Mouse (Mus musculus) thymus, postnatal 10 days (tissue): Measurements from ENCODE around the gene Prrc2c.
"Not testable (repeated sequence)": the region's sequence is repeated elsewhere in the genome, so short reads cannot be mapped to it uniquely, and the experiment has no call there.

Source experiments
- DNase-seq, 2 experiments: peaks; one replicate each; pipeline ENCODE4 v3.0.0; 2021; ENCODE audit warnings: low spot score in 2 of 2

The Prrc2c gene

DNA sequence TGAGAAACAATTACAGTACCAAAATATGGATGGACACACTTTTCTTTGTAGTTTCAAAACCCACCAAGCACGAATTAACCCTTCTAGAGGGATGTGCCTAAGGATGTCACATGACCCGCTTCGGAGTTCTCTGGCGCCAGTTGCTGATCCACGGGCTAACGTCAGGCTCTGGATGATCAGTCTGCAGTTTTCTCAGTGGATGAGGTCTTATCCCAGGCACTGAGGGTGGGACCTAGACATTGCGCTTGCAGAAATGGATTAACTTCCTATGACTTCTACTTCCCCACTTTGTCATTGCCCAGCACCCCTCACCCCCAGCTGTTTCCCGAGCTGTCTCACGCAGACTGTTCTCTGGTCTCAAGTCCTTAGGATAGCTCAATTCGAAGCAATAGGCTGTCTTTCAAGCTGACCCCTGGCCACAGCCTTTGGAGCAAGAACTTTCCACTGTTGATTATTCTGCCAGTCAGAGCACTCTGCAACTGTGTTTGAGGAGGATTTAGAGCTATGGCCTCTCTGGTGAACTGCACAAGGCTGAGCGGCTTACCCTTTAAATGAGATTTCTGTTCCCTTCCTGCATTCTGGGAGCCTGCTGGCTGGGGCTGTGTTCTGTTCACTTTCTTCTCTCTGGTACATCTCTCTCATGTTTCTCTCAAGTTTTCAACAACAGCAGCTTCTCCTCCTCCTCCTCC, 74.7 kb downstream of the Prrc2c start:
- DNase-seq: no peak

DNA sequence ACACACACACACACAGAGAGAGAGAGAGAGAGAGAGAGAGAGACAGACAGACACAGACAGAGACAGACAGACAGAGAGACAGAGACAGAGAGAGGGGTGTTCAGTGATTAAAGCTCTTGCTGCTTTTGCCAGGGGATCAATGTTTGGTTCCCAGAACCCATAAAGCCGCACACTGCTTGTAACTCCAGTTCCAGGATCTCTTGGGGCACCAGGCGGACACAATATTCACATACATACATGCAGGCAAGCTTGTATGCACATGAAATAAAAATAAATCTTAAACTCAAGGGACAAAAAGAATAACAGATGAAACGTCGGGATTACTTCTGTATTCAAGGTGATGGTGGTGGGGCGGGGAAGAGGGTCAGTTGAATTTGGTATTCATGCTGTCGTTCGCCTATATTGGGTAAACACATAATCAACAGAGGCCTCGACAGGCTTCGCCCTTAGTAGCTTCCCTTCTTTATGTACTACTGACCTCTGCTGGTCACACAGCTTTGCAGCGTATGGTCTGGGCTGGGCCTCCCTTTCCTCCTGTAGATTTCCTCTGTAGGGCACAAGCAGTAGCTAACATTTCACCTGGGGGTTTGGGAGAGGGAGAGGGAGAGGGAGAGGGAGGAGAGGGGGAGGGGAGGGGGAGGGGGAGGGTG, 75.4 kb downstream of the Prrc2c start:
- DNase-seq: peak; percentile 48 to 74

DNA sequence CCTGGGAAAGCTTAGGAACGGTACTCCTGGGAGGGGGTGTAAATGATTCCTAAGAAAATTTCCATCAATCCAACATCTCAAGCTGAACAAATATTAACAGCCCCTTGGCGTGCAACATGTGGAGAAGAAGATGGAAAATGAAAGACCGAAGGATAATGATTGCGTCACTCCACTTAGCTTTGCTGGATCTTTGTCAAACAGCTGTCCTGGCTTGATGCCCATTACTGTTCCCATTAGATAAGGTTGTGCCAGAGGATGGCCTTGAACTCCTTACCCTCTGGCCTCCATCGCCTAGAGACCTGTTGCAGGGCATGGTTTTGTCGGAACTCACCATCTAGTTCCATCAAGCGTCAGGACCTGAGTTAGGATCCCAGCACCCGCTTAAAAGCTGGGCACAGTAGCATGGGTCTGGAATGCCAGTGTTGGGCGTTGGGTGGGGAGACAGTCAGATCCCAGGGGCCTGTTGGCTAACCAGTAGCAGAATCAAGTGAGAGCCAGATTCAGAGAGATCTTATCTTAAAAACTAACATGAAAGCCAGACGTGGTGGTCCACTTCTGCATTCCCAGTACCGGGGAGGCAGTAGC, 80.0 kb downstream of the Prrc2c start:
- no peak for DNase-seq

DNA sequence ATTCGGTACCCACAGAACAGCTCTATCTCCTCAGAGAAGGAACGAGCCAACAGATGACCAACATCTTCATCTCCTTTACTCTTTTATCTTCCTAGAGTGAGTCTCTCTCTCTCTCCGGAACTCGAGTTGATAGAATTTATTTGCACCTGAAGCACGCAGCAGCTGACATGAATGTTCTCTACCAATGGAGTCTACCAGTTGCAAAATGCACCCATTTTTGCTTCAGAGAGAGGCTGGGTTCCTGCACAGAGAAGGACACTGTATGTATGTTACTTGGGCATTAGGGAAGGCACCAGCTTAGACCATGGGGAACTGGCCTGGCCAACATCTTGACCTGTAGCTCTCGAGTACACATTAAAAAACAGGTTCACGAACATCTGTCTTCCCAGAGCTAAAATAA, 82.2 kb downstream of the Prrc2c start, which contains the start of gene Myocos:
TSS of gene Myocos (minus strand) at position 101 of the 400 bp plus-strand sequence.
- no peak for DNase-seq

DNA sequence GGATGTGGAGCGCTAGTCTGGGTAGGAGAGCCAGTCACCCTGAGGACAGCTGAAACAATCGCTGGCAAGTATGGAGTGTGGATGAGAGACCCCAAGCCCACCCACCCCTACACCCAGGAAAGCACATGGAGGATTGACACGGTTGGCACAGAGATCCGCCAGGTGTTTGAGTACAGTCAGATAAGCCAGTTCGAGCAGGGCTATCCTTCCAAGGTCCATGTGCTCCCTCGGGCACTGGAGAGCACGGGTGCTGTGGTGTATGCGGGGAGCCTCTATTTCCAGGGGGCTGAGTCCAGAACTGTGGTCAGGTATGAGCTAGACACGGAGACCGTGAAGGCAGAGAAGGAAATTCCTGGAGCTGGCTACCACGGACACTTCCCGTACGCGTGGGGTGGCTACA, 91.9 kb downstream of the Prrc2c start:
- DNase-seq: no peak

DNA sequence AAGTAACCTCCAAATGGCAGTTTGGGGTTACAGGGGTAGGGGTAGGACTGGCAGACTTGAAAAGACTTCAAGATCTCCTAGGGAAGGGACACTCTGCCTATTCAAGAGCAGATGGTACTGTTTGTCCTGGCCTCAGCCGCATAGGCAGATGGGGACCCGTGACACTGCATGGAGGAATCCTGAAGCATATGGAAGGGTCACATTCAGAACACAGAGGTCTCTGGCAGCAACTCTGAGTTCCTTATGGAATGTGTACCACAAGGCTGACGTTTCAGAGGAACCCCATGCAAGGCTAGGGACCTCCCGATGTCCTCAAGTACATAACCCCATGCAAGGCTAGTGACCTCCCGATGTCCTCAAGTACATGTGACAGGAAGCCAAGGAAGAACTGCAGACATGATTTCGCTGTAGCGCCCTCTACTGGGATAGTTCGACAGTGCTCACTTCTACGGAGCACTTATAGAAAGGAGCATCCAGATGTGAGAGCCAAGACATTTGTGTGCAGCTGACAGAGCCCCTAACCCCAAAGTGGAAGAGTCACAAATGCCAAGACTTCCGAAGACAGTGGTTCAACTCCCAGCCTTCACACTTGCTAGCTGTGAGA, 94.2 kb downstream of the Prrc2c start:
- DNase-seq: peak in 1 of 2 experiments; percentile 36

DNA sequence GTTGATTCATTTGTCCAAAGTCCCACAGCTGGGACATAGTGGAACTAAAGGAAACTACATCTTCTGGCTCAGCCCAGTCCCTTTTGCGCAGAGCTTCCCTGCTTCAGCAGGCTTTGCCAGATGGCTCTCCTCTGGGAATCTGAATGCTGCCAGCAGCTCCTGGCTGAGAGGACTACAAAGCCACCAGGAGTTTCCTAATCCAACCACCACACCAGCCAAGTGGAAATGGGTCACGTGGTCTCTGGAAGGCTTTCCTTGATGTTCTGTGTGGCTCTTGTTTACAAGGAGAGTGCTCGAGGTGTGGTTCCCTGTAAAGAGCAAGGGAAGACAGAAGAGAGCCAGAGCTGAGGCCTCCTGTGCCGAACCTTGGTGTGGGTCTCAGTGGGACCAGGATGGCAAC, 96.6 kb downstream of the Prrc2c start:
- DNase-seq: no peak

DNA sequence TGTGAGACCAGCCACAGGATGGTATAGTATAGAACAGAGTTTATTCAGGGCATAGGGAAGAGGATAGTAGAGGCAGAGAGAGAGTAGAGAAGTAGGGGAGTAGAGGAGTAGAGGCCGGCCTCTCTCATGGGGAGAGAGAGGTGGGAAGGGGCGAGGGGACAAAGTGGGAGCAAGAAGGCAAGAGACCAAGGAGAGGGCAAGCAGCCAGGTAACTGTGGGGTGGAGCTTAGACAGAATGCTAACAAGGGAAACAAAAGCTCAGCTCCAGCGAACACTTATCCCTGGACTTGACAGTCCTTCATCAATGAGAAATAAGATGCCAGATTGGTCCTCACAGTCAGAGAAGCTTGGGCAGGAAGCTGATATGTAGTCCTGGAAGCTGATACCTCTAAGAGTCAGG, 97.8 kb downstream of the Prrc2c start:
- DNase-seq: no peak

DNA sequence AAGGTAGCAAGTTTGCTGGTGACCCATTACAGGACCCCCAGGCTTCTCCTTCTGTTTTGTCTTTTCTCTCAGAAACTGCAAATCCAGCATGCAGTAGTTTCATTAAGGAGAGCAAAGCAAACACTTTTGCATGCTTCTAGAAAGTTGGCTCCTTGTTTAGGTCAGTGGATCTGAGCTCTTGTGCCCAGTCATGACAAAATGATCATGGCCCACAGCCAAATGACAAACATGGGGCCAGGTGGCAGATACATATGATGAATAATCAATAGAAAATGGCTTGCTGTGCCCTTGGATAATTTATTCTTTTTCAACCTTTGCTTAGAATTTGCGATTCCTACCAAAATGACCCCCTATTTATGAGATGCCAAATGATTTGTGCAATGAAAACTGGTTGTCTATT, 100.5 kb downstream of the Prrc2c start:
- no peak for DNase-seq

DNA sequence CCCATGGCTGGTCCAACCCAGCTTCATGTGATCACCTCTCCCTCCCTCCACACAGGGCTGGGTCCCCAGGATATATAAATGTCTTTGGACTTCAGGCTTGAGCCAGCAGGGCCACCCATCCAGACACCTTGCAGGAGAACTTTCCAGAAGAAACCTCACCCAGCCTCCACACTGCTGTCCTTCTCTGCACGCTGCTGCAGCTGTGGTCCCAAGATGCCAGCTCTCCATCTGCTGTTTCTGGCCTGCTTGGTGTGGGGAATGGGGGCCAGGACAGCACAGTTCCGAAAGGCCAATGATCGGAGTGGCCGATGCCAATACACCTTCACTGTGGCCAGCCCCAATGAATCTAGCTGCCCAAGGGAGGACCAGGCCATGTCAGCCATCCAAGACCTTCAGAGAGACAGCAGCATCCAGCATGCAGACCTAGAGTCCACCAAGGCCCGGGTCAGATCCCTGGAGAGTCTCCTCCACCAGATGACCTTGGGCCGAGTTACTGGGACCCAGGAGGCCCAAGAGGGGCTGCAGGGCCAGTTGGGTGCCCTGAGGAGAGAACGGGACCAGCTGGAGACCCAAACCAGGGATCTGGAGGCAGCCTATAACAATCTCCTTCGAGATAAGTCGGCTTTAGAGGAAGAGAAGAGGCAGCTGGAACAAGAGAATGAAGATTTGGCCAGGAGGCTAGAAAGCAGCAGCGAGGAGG, 101.2 kb downstream of the Prrc2c start, which contains the start of gene Myoc:
TSS of gene Myoc (plus strand) at position 105 of the 700 bp plus-strand sequence.
- DNase-seq: no peak

DNA sequence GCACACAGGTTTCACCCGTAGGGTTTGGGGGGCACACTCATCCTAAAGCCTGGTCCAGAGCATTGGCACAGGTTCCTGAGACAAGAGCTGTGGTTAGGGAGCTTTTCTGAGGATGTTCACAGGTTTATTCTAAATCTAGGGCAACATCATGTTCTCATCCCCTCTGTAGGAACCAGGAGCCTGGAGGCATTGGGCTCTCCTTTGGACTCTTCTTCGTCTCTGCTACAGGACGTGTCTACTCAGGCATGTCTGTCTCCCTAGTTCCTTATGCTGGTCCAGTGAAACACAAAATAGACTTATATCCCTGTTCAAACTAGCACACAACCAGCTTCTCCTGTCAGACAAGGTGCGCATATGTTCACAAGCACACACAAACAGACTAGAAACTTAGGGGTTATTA, 101.8 kb downstream of the Prrc2c start:
- no peak for DNase-seq

DNA sequence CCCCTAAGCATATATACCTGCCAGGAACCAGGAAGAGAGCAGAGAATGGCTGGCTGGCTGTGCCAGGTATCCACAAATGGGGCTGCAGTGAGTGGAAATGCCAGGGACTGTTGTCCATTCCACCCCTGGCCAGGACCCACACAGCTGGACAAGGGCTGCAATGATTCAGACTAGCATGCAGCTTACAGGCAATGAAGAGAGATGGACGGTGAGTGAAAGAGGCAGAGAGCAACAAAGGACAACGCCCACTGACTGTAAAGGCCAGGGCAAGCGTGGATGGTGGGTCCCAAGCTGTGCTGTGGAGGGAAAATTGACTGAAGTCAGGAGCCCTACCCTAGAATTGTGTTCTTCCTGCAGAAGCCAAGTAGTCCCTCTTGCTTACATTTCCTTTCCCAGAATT, 103.8 kb downstream of the Prrc2c start:
- no peak for DNase-seq

DNA sequence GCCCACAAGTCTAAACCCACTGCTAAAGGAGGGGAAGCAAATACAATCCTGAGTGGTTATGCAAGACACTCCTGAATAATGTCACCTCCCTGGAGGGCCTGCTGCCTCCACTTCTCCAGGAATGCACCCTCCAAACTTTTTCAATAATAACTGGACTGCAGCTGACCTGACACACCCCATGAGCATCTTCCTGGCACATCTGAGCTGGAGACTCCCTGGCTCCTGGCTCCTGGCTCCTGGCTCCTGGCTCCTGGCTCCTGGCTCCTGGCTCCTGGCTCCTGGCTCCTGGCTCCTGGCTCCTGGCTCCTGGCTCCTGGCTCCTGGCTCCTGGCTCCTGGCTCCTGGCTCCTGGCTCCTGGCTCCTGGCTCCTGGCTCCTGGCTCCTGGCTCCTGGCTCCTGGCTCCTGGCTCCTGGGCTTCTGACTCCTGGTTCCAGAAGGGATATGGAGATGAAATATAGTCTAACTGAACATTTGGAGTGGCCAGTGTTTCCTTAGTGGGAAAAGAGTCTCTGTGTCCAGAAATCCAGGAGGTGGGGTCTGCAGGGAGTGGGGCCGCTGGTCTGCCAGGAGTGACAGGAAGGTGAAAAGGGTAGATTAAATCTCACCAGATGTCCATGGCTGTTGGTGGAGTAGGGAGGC, 104.9 kb downstream of the Prrc2c start:
- not testable (repeated sequence) for DNase-seq

DNA sequence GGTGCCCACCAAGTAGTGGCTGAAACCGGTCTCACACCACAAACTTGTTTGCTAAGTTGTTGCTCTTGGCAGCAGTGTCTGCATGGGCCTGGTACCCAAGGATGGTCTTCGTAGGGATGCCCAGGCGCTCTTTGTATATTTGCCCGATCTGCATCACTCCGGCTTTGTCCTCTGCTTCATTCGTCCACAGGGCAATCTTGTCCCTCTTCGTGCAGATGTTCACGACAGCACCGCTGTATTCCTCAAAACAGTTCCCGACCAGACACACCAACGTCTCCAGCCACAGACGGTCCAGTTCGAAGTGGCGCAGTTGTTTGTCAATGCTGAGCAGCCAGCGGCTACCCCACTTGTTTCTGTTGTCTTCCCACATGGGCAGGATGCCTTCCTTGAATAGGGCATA, 112.0 kb downstream of the Prrc2c start:
- DNase-seq: not testable (repeated sequence)

DNA sequence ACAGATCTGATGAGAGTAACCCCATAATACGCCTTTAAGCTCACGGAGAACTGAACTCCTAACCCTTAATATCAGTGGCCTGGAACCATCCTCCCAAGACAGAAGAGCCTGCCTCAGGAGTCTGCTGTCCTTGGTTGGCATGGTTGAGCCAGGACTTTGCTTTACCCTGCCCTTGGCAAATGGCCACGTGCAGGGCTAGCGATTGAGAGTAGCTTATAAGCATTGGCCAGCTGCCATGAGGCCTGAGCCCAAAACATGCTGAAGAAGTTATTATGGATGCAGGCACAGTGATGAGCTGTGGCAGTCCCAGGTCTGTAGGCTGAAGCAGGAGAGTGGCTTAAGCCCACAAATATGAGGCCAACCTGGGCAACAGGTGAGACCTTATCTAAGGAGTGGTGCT, 112.5 kb downstream of the Prrc2c start:
- DNase-seq: not testable (repeated sequence)

DNA sequence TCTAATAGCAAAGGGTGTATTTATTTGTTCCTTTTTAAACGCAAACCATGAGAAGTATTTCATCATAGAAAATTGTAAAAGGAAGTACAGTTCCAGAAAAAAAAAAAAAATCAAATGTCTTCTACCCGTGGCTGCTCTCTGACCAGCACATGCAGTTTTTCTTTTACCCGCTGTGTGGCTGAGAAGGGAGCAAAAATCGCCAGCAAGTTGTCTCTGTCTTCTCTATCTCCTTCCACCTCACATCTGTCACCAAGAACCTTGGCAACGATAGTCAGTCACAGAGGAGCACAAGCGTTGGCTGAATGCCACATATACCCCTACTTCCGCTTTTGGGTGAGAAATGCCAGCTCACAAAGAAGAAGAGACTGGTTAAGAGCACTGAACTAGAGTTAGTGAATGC, 115.1 kb downstream of the Prrc2c start:
- peak in 1 of 2 experiments; percentile 29 for DNase-seq

DNA sequence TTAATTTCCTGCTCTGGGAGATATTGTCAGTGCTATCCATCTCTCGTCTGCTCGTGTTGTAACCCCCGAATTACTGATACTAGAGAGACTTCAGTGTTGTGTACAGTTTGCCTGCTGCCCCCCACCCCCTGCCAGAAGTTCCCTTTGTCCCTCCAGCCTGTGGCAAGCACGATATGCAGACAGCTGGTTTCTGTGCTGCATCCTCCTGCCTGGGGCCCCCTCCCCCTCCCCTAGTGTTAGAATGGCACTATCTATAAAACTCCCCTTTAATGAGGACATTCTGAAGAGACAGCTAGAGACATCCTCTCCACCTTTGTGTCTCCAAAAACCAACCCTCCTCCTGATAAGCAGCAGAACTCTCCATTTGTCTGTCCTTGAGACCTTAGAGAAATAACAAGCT, 116.5 kb downstream of the Prrc2c start:
- no peak for DNase-seq
